Mouse (Mus musculus): ENCODE results near the gene Zp2. TPM values are rescaled to one million over a fixed set of nuclear protein-coding genes. Genes with fewer than 3 reads are reported as not detected.

Zp2 gene
- total and polyA plus RNA-seq, 3 experiments: not detected

- H3K9me3 ChIP-seq (replicated peaks; ENCODE audit: insufficient read depth, low read length): no peaks in the 10 kb centered on the region
- H3K27me3 ChIP-seq (ENCODE audit: control insufficient read depth in 1 of 2, insufficient read depth in 2 of 2, low read length in 2 of 2): no peaks in the 10 kb centered on the region
- no peaks in the 10 kb centered on the region for H3K79me2 ChIP-seq (ENCODE audit: control insufficient read depth, insufficient read depth, low read length, poor library complexity)
- no peak for DNase-seq (ENCODE audit: low read depth, low spot score)
- no peaks in the 10 kb centered on the region for H3K36me3 ChIP-seq (ENCODE audit: control insufficient read depth in 1 of 2, insufficient read depth in 2 of 2, low read length in 2 of 2)
- H3K27ac ChIP-seq (ENCODE audit: control insufficient read depth, low read depth, low read length): no peak overlapping the region
- H3K4me1 ChIP-seq (ENCODE audit: control insufficient read depth in 1 of 2, insufficient read depth in 2 of 2, low read length in 2 of 2): no peaks in the 10 kb centered on the region
- TF ChIP-seq USF1 (IDR thresholded peaks at IDR 0.05; ENCODE audit: low read depth, low read length) (no peak), ZMIZ1 (IDR thresholded peaks at IDR 0.05; ENCODE audit: low read depth, low read length) (no peak)
- H3K9ac ChIP-seq (ENCODE audit: control insufficient read depth, low read depth, low read length, poor library complexity, severe bottlenecking): no peak overlapping the region
- H3K4me3 ChIP-seq (ENCODE audit: control insufficient read depth in 1 of 2, insufficient read depth in 1 of 2, low read depth in 2 of 2, low read length in 2 of 2): no peak overlapping the region
Observed at GRCm38 (mm10) chr7:120180547-120180946, 35.5 kb upstream of the Zp2 start.

GRCm38 (mm10) chr7:120178935-120179334 lies 33.8 kb upstream of the Zp2 start:
- Histone ChIP-seq H3K79me2 (ENCODE audit: control insufficient read depth, insufficient read depth, low read length, poor library complexity) (no peaks in the 10 kb centered on the region), H3K36me3 (ENCODE audit: control insufficient read depth in 1 of 2, insufficient read depth in 2 of 2, low read length in 2 of 2) (no peaks in the 10 kb centered on the region), H3K4me3 (ENCODE audit: control insufficient read depth in 1 of 2, insufficient read depth in 1 of 2, low read depth in 2 of 2, low read length in 2 of 2) (no peak overlapping the region), H3K9ac (ENCODE audit: control insufficient read depth, low read depth, low read length, poor library complexity, severe bottlenecking) (no peak overlapping the region), H3K27ac (ENCODE audit: control insufficient read depth, low read depth, low read length) (no peak overlapping the region), H3K9me3 (replicated peaks; ENCODE audit: insufficient read depth, low read length) (no peaks in the 10 kb centered on the region), H3K4me1 (ENCODE audit: control insufficient read depth in 1 of 2, insufficient read depth in 2 of 2, low read length in 2 of 2) (no peaks in the 10 kb centered on the region), H3K27me3 (ENCODE audit: control insufficient read depth in 1 of 2, insufficient read depth in 2 of 2, low read length in 2 of 2) (no peaks in the 10 kb centered on the region)
- no peak for TF ChIP-seq BHLHE40 (IDR thresholded peaks at IDR 0.05; ENCODE audit: borderline replicate concordance, low read depth, low read length)
- no peak for DNase-seq (ENCODE audit: low read depth, low spot score)

GRCm38 (mm10) chr7:120177611-120178010 lies 32.5 kb upstream of the Zp2 start:
- no peaks in the 10 kb centered on the region for H3K27me3 ChIP-seq (ENCODE audit: control insufficient read depth in 1 of 2, insufficient read depth in 2 of 2, low read length in 2 of 2)
- TF ChIP-seq MXI1 (IDR thresholded peaks at IDR 0.05; ENCODE audit: low read depth, low read length): no peak
- no peak for TF ChIP-seq EP300 (IDR thresholded peaks at IDR 0.05; ENCODE audit: low read depth in 1 of 2, low read length in 2 of 2)
- TF ChIP-seq MAZ (IDR thresholded peaks at IDR 0.05; ENCODE audit: low read depth, low read length): no peak
- no peak for TF ChIP-seq ELF1 (IDR thresholded peaks at IDR 0.05; ENCODE audit: low read depth, low read length)
- no peak for TF ChIP-seq BHLHE40 (IDR thresholded peaks at IDR 0.05; ENCODE audit: borderline replicate concordance, low read depth, low read length)
- no peak for TF ChIP-seq GABPA (IDR thresholded peaks at IDR 0.05; ENCODE audit: low read depth, low read length)
- TF ChIP-seq KAT2A (conservative IDR thresholded peaks at IDR 0.05; ENCODE audit: low read depth, low read length): no peak
- no peak for TF ChIP-seq SIN3A (IDR thresholded peaks at IDR 0.05; ENCODE audit: low read length)
- no peak for TF ChIP-seq TCF12 (IDR thresholded peaks at IDR 0.05; ENCODE audit: low read depth, low read length)
- no peak for TF ChIP-seq UBTF (IDR thresholded peaks at IDR 0.05; ENCODE audit: borderline replicate concordance, insufficient read depth, low read depth, low read length)
- TF ChIP-seq ZC3H11A (IDR thresholded peaks at IDR 0.05; ENCODE audit: low read depth, low read length): no peak
- no peak for TF ChIP-seq POLR2AphosphoS5 (IDR thresholded peaks at IDR 0.05; ENCODE audit: borderline replicate concordance, low read depth, low read length)
- TF ChIP-seq MYC (IDR thresholded peaks at IDR 0.05; ENCODE audit: low read depth, low read length): no peak
- no peak for DNase-seq (ENCODE audit: low read depth, low spot score)
- H3K9me3 ChIP-seq (replicated peaks; ENCODE audit: insufficient read depth, low read length): no peaks in the 10 kb centered on the region
- H3K36me3 ChIP-seq (ENCODE audit: control insufficient read depth in 1 of 2, insufficient read depth in 2 of 2, low read length in 2 of 2): no peaks in the 10 kb centered on the region
- no peak overlapping the region for H3K9ac ChIP-seq (ENCODE audit: control insufficient read depth, low read depth, low read length, poor library complexity, severe bottlenecking)
- H3K4me3 ChIP-seq (ENCODE audit: control insufficient read depth in 1 of 2, insufficient read depth in 1 of 2, low read depth in 2 of 2, low read length in 2 of 2): no peak overlapping the region
- no peaks in the 10 kb centered on the region for H3K4me1 ChIP-seq (ENCODE audit: control insufficient read depth in 1 of 2, insufficient read depth in 2 of 2, low read length in 2 of 2)
- no peak overlapping the region for H3K27ac ChIP-seq (ENCODE audit: control insufficient read depth, low read depth, low read length)
- H3K79me2 ChIP-seq (ENCODE audit: control insufficient read depth, insufficient read depth, low read length, poor library complexity): no peaks in the 10 kb centered on the region

All from MEL (cell line).